Mouse (Mus musculus) neural tube, embryonic 15.5 days (tissue): ENCODE measurements around the gene Lyar. TPM values are rescaled to one million over a fixed set of nuclear protein-coding genes. Genes with fewer than 3 reads are reported as not detected.

Experiments used
- ATAC-seq: fragments of 200-750 bp; cut with Nextera tagmentation; 2 replicates; pipeline ENCODE4 v1.8.0; 2017; ENCODE audit warnings: mild to moderate bottlenecking, moderate TSS enrichment, moderate library complexity; ENCODE audit not compliant: low FRiP score
- H3K27ac ChIP-seq: fragments of 300-500 bp; sonication (generic); replicated peaks from 2 replicates; pipeline ENCODE4 v1.5.1; 2015; ENCODE audit warnings: mild to moderate bottlenecking, inconsistent platforms
- H3K27me3 ChIP-seq: fragments of 300-500 bp; sonication (generic); replicated peaks from 2 replicates; pipeline ENCODE4 v1.6.1; 2015; ENCODE audit warnings: inconsistent platforms
- H3K36me3 ChIP-seq: fragments of 300-500 bp; sonication (generic); 2 replicates; pipeline ENCODE4 v1.6.1; 2015; ENCODE audit warnings: inconsistent platforms
- H3K4me1 ChIP-seq: fragments of 300-500 bp; sonication (generic); 2 replicates; pipeline ENCODE4 v1.6.1; 2015; ENCODE audit warnings: inconsistent platforms
- H3K4me2 ChIP-seq: fragments of 300-500 bp; sonication (generic); 2 replicates; pipeline ENCODE4 v1.6.1; 2015; ENCODE audit warnings: inconsistent platforms, mild to moderate bottlenecking, moderate library complexity
- H3K4me3 ChIP-seq: fragments of 300-500 bp; sonication (generic); replicated peaks from 2 replicates; pipeline ENCODE4 v1.5.1; 2015; ENCODE audit warnings: mild to moderate bottlenecking, inconsistent platforms
- H3K9ac ChIP-seq: fragments of 300-500 bp; sonication (generic); replicated peaks from 2 replicates; pipeline ENCODE4 v1.6.1; 2015; ENCODE audit warnings: mild to moderate bottlenecking, inconsistent platforms
- H3K9me3 ChIP-seq: fragments of 300-500 bp; sonication (generic); replicated peaks from 2 replicates; pipeline ENCODE4 v1.6.1; 2016; ENCODE audit warnings: inconsistent platforms
- WGBS: fragments of 180-500 bp; shearing (Covaris S2); methylation state at CpG from one replicate; pipeline ENCODE4 v1.1.7; 2015; ENCODE audit warnings: mixed read lengths; 5-methylcytosine and 5-hydroxymethylcytosine counted together
- polyA plus RNA-seq: library from polyadenylated mRNA; unstranded; fragments of >200 nt; fragmentation: Nextera tagmentation; extraction: Ambion mirVana; gene quantifications from 2 replicates; pipeline ENCODE4 v1.2.1, GENCODE M21; 2015

Lyar gene
- polyA plus RNA-seq, 1 experiment from 2014 or later: 38.7 TPM

- Histone ChIP-seq H3K36me3 (no peaks in the 10 kb centered on the region), H3K4me3 (no peak overlapping the region), H3K9me3 (no peaks in the 10 kb centered on the region), H3K4me2 (no peak overlapping the region), H3K27me3 (peaks cover 57% of the 10 kb centered on the region), H3K9ac (no peak overlapping the region), H3K27ac (no peak overlapping the region), H3K4me1 (peaks cover 22% of the 10 kb centered on the region)
- WGBS: 47% methylated on average over 1 of the region's 1 CpGs
- no peak for ATAC-seq
These were observed 59.8 kb downstream of the Lyar start for GRCm38 (mm10) chr5:38280075-38280474.

Other genes starting within 250 kb of the Lyar start
- gene Stx18, start 181.7 kb upstream of the Lyar start, polyA plus RNA-seq: 35.0 and 37.1 TPM in 2 replicates
- gene Nsg1, start 60.6 kb upstream of the Lyar start, polyA plus RNA-seq: 1,201 and 1,460 TPM in 2 replicates
- 15.0 and 16.2 TPM in 2 replicates for gene Zbtb49, start within 50 bp of the Lyar start, polyA plus RNA-seq
- gene Tmem128, start 39.7 kb downstream of the Lyar start, polyA plus RNA-seq: 96.4 and 100 TPM in 2 replicates
- gene Otop1, start 55.5 kb downstream of the Lyar start, polyA plus RNA-seq: 0.05 TPM in 1 of 2 replicates, not detected in the other
- gene Drd5, start 98.9 kb downstream of the Lyar start, polyA plus RNA-seq: 0.84 and 0.88 TPM in 2 replicates